Mouse (Mus musculus) megakaryocyte-erythroid progenitor cell, adult 5 weeks (primary cell): ENCODE data around the gene Dynlt1c. TPM values are rescaled to one million over a fixed set of nuclear protein-coding genes. Genes with fewer than 3 reads are reported as not detected.

Experiments used
- polyA plus RNA-seq: library from polyadenylated mRNA; stranded (reverse); fragments of >175 nt; gene quantifications from 2 replicates; pipeline ENCODE4 v1.2.3, GENCODE M21; 2012

Gene Dynlt1c
- 0.46 and 1.7 TPM in 2 replicates for polyA plus RNA-seq

GRCm38 (mm10) chr17:6601204-6601911, at the start of gene Dynlt1c:
Dynlt1c (plus strand) TSS chr17:6601671.

GRCm38 (mm10) chr17:6655567-6656281, 54.3 kb downstream of the Dynlt1c start, which contains the start of gene Dynlt1f:
Dynlt1f (minus strand) TSS chr17:6655900.

GRCm38 (mm10) chr17:6658801-6659200, 57.3 kb downstream of the Dynlt1c start, which contains the start of gene Sytl3:
Sytl3 (plus strand) TSS chr17:6659093.

Other genes with a start within 250 kb of the Dynlt1c start
- gene Dynlt1b, start 171.6 kb upstream of the Dynlt1c start, polyA plus RNA-seq, result 6.0 and 8.8 TPM in 2 replicates
- gene Dynlt1f, start 54.2 kb downstream of the Dynlt1c start, polyA plus RNA-seq, result 3.9 and 5.0 TPM in 2 replicates
- gene Sytl3, start 57.4 kb downstream of the Dynlt1c start, polyA plus RNA-seq, result 0.22 and 0.39 TPM in 2 replicates
- 288 and 493 TPM in 2 replicates for gene Ezr, start 181.1 kb downstream of the Dynlt1c start, polyA plus RNA-seq